Mouse (Mus musculus) lung, embryonic 14.5 days (tissue): ENCODE data around the gene Acot1. TPM values are rescaled to one million over a fixed set of nuclear protein-coding genes. Genes with fewer than 3 reads are reported as not detected.

Experiments
- ATAC-seq: fragments of 200-750 bp; cut with Nextera tagmentation; 2 replicates; pipeline ENCODE4 v1.8.0; 2017; ENCODE audit warnings: mild to moderate bottlenecking, moderate TSS enrichment, moderate library complexity; ENCODE audit not compliant: insufficient read depth
- DNase-seq: peaks from one replicate; pipeline ENCODE4 v3.0.0-alpha.2; 2015
- H3K27ac ChIP-seq: fragments of 300-500 bp; sonication (generic); 2 replicates; pipeline ENCODE4 v1.5.1; 2014; ENCODE audit warnings: low read depth, mild to moderate bottlenecking, moderate library complexity
- H3K27me3 ChIP-seq: fragments of 300-500 bp; sonication (generic); 2 replicates; pipeline ENCODE4 v1.6.1; 2014; ENCODE audit warnings: low read length, control low read depth; ENCODE audit not compliant: insufficient read depth
- H3K36me3 ChIP-seq: fragments of 300-500 bp; sonication (generic); 2 replicates; pipeline ENCODE4 v1.6.1; 2014; ENCODE audit warnings: control low read depth; ENCODE audit not compliant: insufficient read depth
- H3K4me1 ChIP-seq: fragments of 300-500 bp; sonication (generic); 2 replicates; pipeline ENCODE4 v1.6.1; 2014; ENCODE audit warnings: antibody characterized with exemption, control low read depth; ENCODE audit not compliant: insufficient read depth
- H3K4me2 ChIP-seq: fragments of 300-500 bp; sonication (generic); 2 replicates; pipeline ENCODE4 v1.6.1; 2014; ENCODE audit warnings: mild to moderate bottlenecking
- H3K4me3 ChIP-seq: fragments of 300-500 bp; sonication (generic); 2 replicates; pipeline ENCODE4 v1.5.1; 2014; ENCODE audit warnings: low read depth, low read length
- H3K9ac ChIP-seq: fragments of 300-500 bp; sonication (generic); 2 replicates; pipeline ENCODE4 v1.6.1; 2014
- H3K9me3 ChIP-seq: fragments of 300-500 bp; sonication (generic); 2 replicates; pipeline ENCODE4 v1.6.1; 2016; ENCODE audit warnings: low read depth, low read length, control low read depth
- CTCF ChIP-seq: IDR thresholded peaks from 2 replicates; pipeline ENCODE4 v1.5.1; 2016; ENCODE audit warnings: antibody characterized with exemption, low read depth
- WGBS: fragments of 180-500 bp; shearing (Covaris S2); extraction: QIAGEN DNeasy Blood & Tissue Kit; methylation state at CpG from one replicate; pipeline ENCODE4 v1.1.7; 2014; 5-methylcytosine and 5-hydroxymethylcytosine counted together
- polyA plus RNA-seq: library from polyadenylated mRNA; unstranded; fragments of >200 nt; fragmentation: Nextera tagmentation; extraction: Ambion mirVana; gene quantifications from 2 replicates; pipeline ENCODE4 v1.2.1, GENCODE M21; 2014

Gene Acot1
- polyA plus RNA-seq, 1 experiment from 2014 or later: 92.9 TPM

- peaks cover 9% of the 10 kb centered on the region for H3K27me3 ChIP-seq
- 70% methylated on average over 8 of the region's 8 CpGs for WGBS
- H3K4me3 ChIP-seq: no peak overlapping the region
- no peaks in the 10 kb centered on the region for H3K9me3 ChIP-seq
- H3K27ac ChIP-seq: no peak overlapping the region
- H3K4me2 ChIP-seq: no peak overlapping the region
- no peak for ATAC-seq
- no peak for TF ChIP-seq CTCF
- no peak for DNase-seq
- H3K36me3 ChIP-seq: no peaks in the 10 kb centered on the region
- H3K9ac ChIP-seq: no peak overlapping the region
- no peaks in the 10 kb centered on the region for H3K4me1 ChIP-seq
These were observed 55.3 kb downstream of the Acot1 start for GRCm38 (mm10) chr12:84064621-84065020.

- TF ChIP-seq CTCF: no peak
- peaks cover 13% of the 10 kb centered on the region for H3K27me3 ChIP-seq
- no peak overlapping the region for H3K9ac ChIP-seq
- ATAC-seq: no peak
- H3K4me3 ChIP-seq: no peak overlapping the region
- no peaks in the 10 kb centered on the region for H3K4me1 ChIP-seq
- H3K9me3 ChIP-seq: no peaks in the 10 kb centered on the region
- no peaks in the 10 kb centered on the region for H3K36me3 ChIP-seq
- WGBS: 65% methylated on average over 4 of the region's 4 CpGs
- no peak for DNase-seq
- no peak overlapping the region for H3K4me2 ChIP-seq
- no peak overlapping the region for H3K27ac ChIP-seq
These were observed 58.5 kb downstream of the Acot1 start for GRCm38 (mm10) chr12:84067752-84068151.

Other genes starting within 250 kb of the Acot1 start
- 0.67 and 0.73 TPM in 2 replicates for gene Papln, start 245.9 kb upstream of the Acot1 start, polyA plus RNA-seq
- 36.0 and 38.3 TPM in 2 replicates for gene Numb, start 87.6 kb upstream of the Acot1 start, polyA plus RNA-seq
- gene Riox1, start 58.9 kb upstream of the Acot1 start, polyA plus RNA-seq: 18.6 and 20.1 TPM in 2 replicates
- not detected in 2 replicates for gene Heatr4, start 24.6 kb upstream of the Acot1 start, polyA plus RNA-seq
- gene Acot2, start 21.6 kb upstream of the Acot1 start, polyA plus RNA-seq: 30.3 and 31.3 TPM in 2 replicates
- gene Acot4, start 28.9 kb downstream of the Acot1 start, polyA plus RNA-seq: 0.11 and 0.42 TPM in 2 replicates
- gene Gm49366, start 29.4 kb downstream of the Acot1 start, polyA plus RNA-seq: not detected in 2 replicates
- 0.14 and 0.18 TPM in 2 replicates for gene Acot3, start 42.7 kb downstream of the Acot1 start, polyA plus RNA-seq
- gene Acot5, start 59.8 kb downstream of the Acot1 start, polyA plus RNA-seq: not detected in 2 replicates
- 1.8 and 2.3 TPM in 2 replicates for gene Acot6, start 91.2 kb downstream of the Acot1 start, polyA plus RNA-seq
- 4.1 and 5.2 TPM in 2 replicates for gene Dnal1, start 104.9 kb downstream of the Acot1 start, polyA plus RNA-seq
- gene Pnma1, start 139.0 kb downstream of the Acot1 start, polyA plus RNA-seq: 0.68 and 0.79 TPM in 2 replicates
- 11.3 and 12.3 TPM in 2 replicates for gene Elmsan1, start 209.4 kb downstream of the Acot1 start, polyA plus RNA-seq